Mouse (Mus musculus) small intestine, adult 2 months (tissue): Measurements from ENCODE around the gene Asxl1. TPM values are rescaled to one million over a fixed set of nuclear protein-coding genes. Genes with fewer than 3 reads are reported as not detected.
A peak's percentile ranks its signal among the peaks of the same experiment; 100 is the strongest.

Source experiments
- H3K27ac ChIP-seq: fragments of 200-500 bp; 2 replicates; pipeline ENCODE4 v1.5.1; 2012; ENCODE audit warnings: low read depth, low read length, control low read depth, inconsistent platforms; ENCODE audit not compliant: insufficient read depth
- H3K27me3 ChIP-seq: fragments of 200-500 bp; 2 replicates; pipeline ENCODE4 v1.6.1; 2012; ENCODE audit warnings: mild to moderate bottlenecking, moderate library complexity, low read length, inconsistent platforms; ENCODE audit not compliant: control insufficient read depth, insufficient read depth
- H3K36me3 ChIP-seq: fragments of 200-500 bp; 2 replicates; pipeline ENCODE4 v1.6.1; 2012; ENCODE audit warnings: mild to moderate bottlenecking, low read length, control low read depth, inconsistent platforms; ENCODE audit not compliant: control insufficient read depth, insufficient read depth
- H3K4me1 ChIP-seq: fragments of 200-500 bp; 2 replicates; pipeline ENCODE4 v1.6.1; 2012; ENCODE audit warnings: low read length, inconsistent platforms, mixed read lengths; ENCODE audit not compliant: control insufficient read depth, insufficient read depth, insufficient read length
- H3K4me3 ChIP-seq: fragments of 200-500 bp; 2 replicates; pipeline ENCODE4 v1.5.1; 2012; ENCODE audit warnings: low read depth, mild to moderate bottlenecking, control low read depth, inconsistent platforms, low read length, moderate library complexity
- CTCF ChIP-seq: fragments of 200-500 bp; IDR thresholded peaks from 2 replicates; pipeline ENCODE4 v1.5.1; 2012; ENCODE audit warnings: low read depth, mild to moderate bottlenecking, control low read depth, inconsistent platforms, low read length, moderate library complexity, mixed read lengths; ENCODE audit not compliant: insufficient replicate concordance, insufficient read length; ENCODE audit errors: extremely low read depth
- POLR2A ChIP-seq: fragments of 200-500 bp; IDR thresholded peaks from 2 replicates; pipeline ENCODE4 v1.6.1; 2012; ENCODE audit warnings: low read depth, mild to moderate bottlenecking, control low read depth, inconsistent platforms, low read length, moderate library complexity
- WGBS: fragments of 180-500 bp; shearing (Covaris S2); methylation state at CpG from one replicate; pipeline ENCODE4 v1.1.7; 2018; 5-methylcytosine and 5-hydroxymethylcytosine counted together
- polyA plus RNA-seq: library from polyadenylated mRNA; depleted of rRNA; stranded (reverse); fragments of >200 nt; gene quantifications from 2 replicates; pipeline ENCODE4 v1.2.3, GENCODE M21; 2012; rRNA removed

Asxl1 gene
- polyA plus RNA-seq, result 3.1 and 6.7 TPM in 2 replicates

DNA sequence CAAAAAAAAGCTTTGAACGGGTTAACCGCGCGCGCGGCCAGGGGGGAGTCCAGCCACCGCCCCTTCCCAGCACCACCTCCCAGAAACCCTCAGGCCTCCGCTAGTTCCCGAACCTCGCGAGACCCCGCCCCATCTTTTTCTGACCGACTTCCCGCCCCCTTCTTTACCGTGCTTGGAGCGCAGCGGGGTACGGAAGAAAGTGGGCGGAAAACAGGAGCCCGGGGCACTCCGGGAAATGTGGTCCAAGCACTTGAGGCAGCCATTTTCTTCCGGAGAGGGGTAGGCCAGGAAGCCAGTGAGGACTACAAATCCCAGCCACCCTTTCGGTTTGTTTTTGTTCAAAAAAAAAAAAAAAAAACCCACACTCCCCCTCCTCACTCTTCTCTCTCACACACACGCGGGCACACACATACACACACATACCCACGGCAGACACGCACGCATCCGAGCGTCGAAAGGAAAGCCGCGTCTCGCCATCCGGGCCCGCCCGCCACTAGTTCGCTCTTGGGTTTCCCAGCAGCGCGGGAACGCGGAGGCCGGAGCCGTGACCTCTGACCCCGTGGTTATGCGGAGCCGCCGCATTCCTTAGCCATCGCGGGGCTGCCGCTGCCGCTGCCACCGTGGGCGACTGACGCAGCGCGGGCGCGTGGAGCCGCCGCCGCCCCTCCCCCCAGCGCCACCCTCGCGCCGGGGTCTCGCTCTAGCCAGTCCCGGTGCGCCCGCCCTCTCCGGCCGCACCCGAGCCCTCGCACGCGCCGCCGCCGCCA lies at the start of gene Asxl1:
TSS of gene Asxl1 (plus strand) at position 376 of the 767 bp plus-strand sequence.
- no peaks in the 10 kb centered on the region for H3K36me3 ChIP-seq
- H3K27me3 ChIP-seq, result no peaks in the 10 kb centered on the region
- WGBS, result under 1% methylated on average over 71 of the region's 79 CpGs
- peak within 1 kb of the TSS; percentile 93 for H3K27ac ChIP-seq
- H3K4me3 ChIP-seq, result peak within 1 kb of the TSS; percentile 96
- H3K4me1 ChIP-seq, result peaks cover 16% of the 10 kb centered on the region; the same call in 1 of the 2 replicates
- no peak for TF ChIP-seq CTCF
- TF ChIP-seq POLR2A, result peak; percentile 32; the same call in 1 of the 2 replicates

DNA sequence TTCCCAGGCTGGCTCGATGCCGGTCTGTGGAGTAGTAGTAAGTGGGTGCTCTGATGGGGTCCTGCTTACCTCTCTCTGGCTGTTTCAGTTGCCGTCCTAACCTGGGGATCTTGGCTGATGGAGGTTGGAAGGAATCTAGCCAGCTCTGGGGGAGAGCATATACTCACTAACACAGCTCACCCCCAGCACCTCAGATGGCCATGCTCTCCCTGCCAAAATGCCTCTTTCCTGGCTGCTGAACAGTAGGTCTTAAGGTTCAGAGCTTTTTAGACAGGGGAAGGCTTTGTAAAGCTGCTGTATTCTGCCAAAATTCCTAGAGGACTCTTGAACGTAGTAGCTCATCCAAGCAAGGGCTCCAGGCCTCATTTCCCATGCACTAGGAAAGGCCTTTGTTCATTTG lies 47.9 kb upstream of the Asxl1 start:
- TF ChIP-seq POLR2A (no peak), CTCF (no peak)
- Histone ChIP-seq H3K27me3 (no peaks in the 10 kb centered on the region), H3K27ac (peak overlapping the region; percentile 12; the same call in 1 of the 2 replicates), H3K4me1 (peaks cover 3% of the 10 kb centered on the region; the same call in 1 of the 2 replicates), H3K36me3 (no peaks in the 10 kb centered on the region), H3K4me3 (no peak overlapping the region)
- WGBS, result 90% methylated on average over 4 of the region's 4 CpGs

DNA sequence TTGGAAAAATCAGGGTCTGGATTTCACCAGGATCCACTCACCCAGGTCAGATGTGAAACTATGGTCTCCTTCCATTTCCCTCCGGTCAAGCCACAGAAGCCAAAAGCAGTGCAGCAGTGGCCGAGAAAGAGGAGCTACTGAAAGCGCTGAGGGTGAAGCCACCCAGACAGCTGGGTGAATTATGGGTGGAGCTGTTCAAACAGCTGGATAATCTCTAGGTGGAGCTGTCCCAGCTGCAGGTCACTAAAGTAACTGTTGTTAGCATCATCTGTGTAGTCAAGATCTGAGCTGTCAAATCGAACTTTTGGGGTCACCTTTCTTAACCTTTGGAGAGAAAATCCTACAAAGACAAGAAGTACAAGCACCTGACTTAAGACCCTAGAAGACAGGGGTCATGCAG lies 47.2 kb upstream of the Asxl1 start:
- Histone ChIP-seq H3K36me3 (0 out of 2 replicates have a peak, but pooled peaks cover 2% of the 10 kb centered on the region), H3K4me3 (no peak overlapping the region), H3K27ac (peak overlapping the region; percentile 32; the same call in 1 of the 2 replicates), H3K27me3 (no peaks in the 10 kb centered on the region), H3K4me1 (peaks cover 3% of the 10 kb centered on the region; the same call in 1 of the 2 replicates)
- no peak for TF ChIP-seq POLR2A
- no peak for TF ChIP-seq CTCF
- 49% methylated on average over 4 of the region's 4 CpGs for WGBS

DNA sequence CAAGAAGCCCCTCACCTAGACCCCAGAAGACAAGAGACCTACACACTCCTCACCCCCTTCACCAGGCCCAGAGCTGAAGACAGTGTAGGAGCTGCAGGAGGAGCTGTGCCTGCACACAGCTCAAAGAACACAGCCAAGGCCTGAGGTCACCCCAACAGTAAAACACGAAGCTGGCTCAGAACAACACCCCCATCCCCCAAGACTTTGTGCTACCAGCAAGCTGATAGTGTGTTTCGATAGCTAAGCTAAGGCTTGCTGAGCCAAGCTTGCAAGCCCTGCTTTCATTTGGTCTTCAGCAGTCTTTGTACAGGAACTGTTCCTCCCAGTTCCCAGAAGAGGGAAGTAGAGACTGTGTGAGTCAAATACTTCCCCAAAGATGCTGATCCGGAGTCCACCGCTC lies 46.8 kb upstream of the Asxl1 start:
- Histone ChIP-seq H3K27ac (peak overlapping the region; percentile 32; the same call in 1 of the 2 replicates), H3K27me3 (no peaks in the 10 kb centered on the region), H3K36me3 (0 out of 2 replicates have a peak, but pooled peaks cover 2% of the 10 kb centered on the region), H3K4me1 (peaks cover 3% of the 10 kb centered on the region; the same call in 1 of the 2 replicates), H3K4me3 (no peak overlapping the region)
- WGBS, result 55% methylated on average over 4 of the region's 4 CpGs
- TF ChIP-seq POLR2A (no peak), CTCF (no peak)

DNA sequence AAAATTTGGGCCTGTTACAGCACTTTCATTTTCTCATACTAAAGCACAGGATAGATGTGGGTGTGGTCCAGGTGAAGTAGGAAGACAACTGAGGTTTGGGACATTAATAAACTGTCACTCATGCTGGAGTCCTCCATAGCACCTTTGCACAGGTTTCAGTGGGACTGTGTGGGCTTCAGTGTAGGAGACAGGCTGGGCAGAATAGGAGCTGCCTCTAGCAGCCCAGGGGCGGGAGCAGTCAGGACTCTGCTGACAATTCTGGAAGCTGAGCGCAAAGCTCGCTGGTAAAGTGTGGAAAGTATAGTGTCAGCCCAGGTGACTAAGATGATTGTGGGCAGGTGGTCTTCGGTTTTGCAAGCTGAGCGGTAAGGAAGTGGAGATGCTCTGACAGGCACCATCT lies 44.5 kb upstream of the Asxl1 start:
- H3K4me3 ChIP-seq, result no peak overlapping the region
- H3K36me3 ChIP-seq, result 0 out of 2 replicates have a peak, but pooled peaks cover 2% of the 10 kb centered on the region
- no peak for TF ChIP-seq CTCF
- TF ChIP-seq POLR2A, result no peak
- H3K4me1 ChIP-seq, result peaks cover 3% of the 10 kb centered on the region; the same call in 1 of the 2 replicates
- 96% methylated on average over 5 of the region's 5 CpGs for WGBS
- no peak overlapping the region for H3K27ac ChIP-seq
- no peaks in the 10 kb centered on the region for H3K27me3 ChIP-seq

DNA sequence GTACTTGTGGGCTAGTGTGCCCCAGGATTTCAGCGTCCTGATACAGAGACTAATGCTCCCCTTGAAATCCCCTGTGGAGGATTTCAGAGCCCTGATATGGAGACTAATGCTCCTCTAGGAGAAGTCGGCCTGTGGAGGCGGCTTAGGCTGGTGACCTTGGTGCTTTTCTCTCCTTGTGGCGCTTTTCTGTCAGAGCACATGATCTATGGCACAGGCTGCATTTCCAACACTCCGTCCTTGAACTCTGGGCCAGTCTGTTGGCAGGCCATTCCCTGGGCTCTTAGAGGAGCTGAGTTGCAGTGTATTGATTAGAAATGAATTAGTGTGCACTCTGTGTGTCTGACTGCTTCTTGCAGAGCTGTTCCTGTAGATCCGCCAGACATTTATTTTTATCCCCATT lies 40.4 kb upstream of the Asxl1 start:
- no peak overlapping the region for H3K27ac ChIP-seq
- H3K4me1 ChIP-seq, result 0 out of 2 replicates have a peak, but pooled peaks cover 2% of the 10 kb centered on the region
- 81% methylated on average over 6 of the region's 6 CpGs for WGBS
- H3K27me3 ChIP-seq, result no peaks in the 10 kb centered on the region
- H3K36me3 ChIP-seq, result 0 out of 2 replicates have a peak, but pooled peaks cover 2% of the 10 kb centered on the region
- TF ChIP-seq POLR2A (no peak), CTCF (no peak)
- H3K4me3 ChIP-seq, result no peak overlapping the region

DNA sequence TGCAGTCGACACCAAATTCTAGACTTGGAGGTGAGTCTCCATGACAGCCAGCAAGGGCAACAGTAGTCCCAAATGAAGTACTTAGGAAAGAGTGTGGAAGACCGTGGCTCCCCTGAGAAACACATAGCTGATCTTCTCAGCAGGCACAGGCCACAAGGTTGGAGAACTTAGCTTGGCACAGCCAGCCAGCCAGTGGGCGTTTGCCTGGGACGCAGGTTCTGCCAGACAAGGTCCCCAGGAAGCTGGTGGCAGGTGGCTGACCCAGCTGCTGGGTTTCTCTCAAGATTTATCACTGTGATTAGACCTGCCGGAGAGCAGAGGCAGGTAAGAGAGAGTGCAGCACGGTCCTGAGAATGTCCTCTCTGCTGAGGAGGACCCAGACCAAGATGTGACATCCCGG lies 37.0 kb upstream of the Asxl1 start:
- no peak overlapping the region for H3K27ac ChIP-seq
- H3K4me1 ChIP-seq, result 0 out of 2 replicates have a peak, but pooled peaks cover 2% of the 10 kb centered on the region
- WGBS, result 40% methylated on average over 7 of the region's 7 CpGs
- no peaks in the 10 kb centered on the region for H3K27me3 ChIP-seq
- no peak overlapping the region for H3K4me3 ChIP-seq
- H3K36me3 ChIP-seq, result no peaks in the 10 kb centered on the region
- TF ChIP-seq POLR2A, result no peak
- no peak for TF ChIP-seq CTCF
